17 mouse cellular contexts compared by ENCODE assay signal in the genomic region with DNA sequence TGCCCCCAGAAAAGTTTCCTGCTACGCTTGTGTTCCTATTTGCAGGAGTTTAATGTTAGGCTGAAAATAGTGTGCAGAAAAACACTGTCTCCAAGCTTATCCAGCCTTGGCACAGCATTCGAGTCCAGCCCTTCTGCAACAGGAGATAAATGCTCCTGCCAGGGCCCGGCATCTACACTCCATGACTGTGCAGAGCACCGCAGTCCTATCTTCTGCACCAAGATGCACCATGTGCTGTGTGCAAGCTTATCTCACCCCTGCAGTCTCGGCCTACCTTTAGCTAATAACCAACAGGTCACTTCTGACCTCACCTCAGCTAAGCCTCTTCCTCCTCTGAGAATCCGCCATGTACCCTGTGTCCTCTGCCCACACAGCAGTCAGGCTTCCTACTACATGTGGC. TPM values are rescaled to one million over a fixed set of nuclear protein-coding genes. Genes with fewer than 3 reads are reported as not detected.
DNase-seq lines count a peak whose midpoint lies in the region; ATAC-seq and TF ChIP-seq lines count a peak whose summit lies in the region.
"Had no signal": no experiment of that assay in that cellular context is flagged by ENCODE, and none has a peak within 500 bp of the region (broad histone marks: within the 10 kb centered on the region; RNA-seq: fewer than 3 reads in every experiment).

No protein-coding gene starts in this region.

- no peak for TF ChIP-seq CTCF in lung, postnatal 0 days (IDR thresholded peaks at IDR 0.05)
- TF ChIP-seq CTCF in stomach, postnatal 0 days (IDR thresholded peaks at IDR 0.05; ENCODE audit: low read depth), result no peak

- no peaks in the 10 kb centered on the region for H3K27me3 ChIP-seq in lung, postnatal 0 days (replicated peaks; ENCODE audit: insufficient read depth, low read length)
- no peaks in the 10 kb centered on the region for H3K27me3 ChIP-seq in erythroblast, embryonic 14.5 days (ENCODE audit: control insufficient read depth)
- no peaks in the 10 kb centered on the region for H3K27me3 ChIP-seq in liver, embryonic 16.5 days (ENCODE audit: control insufficient read depth, insufficient read depth, low read depth, low read length)
- no peaks in the 10 kb centered on the region for H3K27me3 ChIP-seq in stomach, postnatal 0 days (ENCODE audit: control insufficient read depth, insufficient read depth, low read length)
- H3K27me3 ChIP-seq: neural tube, embryonic 15.5 days had no signal

- no peak overlapping the region for H3K9ac ChIP-seq in lung, postnatal 0 days (replicated peaks; ENCODE audit: low read depth)
- peak overlapping the region; percentile 73 for H3K9ac ChIP-seq in liver, embryonic 16.5 days (ENCODE audit: low read depth, low read length)
- H3K9ac ChIP-seq in stomach, postnatal 0 days (ENCODE audit: low read length), result no peak overlapping the region
- H3K9ac ChIP-seq: hindbrain, embryonic 14.5 days; neural tube, embryonic 15.5 days had no signal

- H3K4me3 ChIP-seq in lung, postnatal 0 days (ENCODE audit: low read depth, low read length), result no peak overlapping the region
- H3K4me3 ChIP-seq in erythroblast, embryonic 14.5 days (replicated peaks), result peak overlapping the region; percentile 44
- H3K4me3 ChIP-seq in liver, embryonic 16.5 days (ENCODE audit: low read depth, low read length), result peak overlapping the region; percentile 34
- H3K4me3 ChIP-seq in stomach, postnatal 0 days (ENCODE audit: low read depth, low read length), result no peak overlapping the region
- H3K4me3 ChIP-seq: neural tube, embryonic 15.5 days had no signal

- TF ChIP-seq EP300 in lung, postnatal 0 days (IDR thresholded peaks at IDR 0.05), result peak; percentile 64; the same call in 1 of the 2 replicates
- no peak for TF ChIP-seq EP300 in stomach, postnatal 0 days (optimal IDR thresholded peaks at IDR 0.05)

- no peaks in the 10 kb centered on the region for H3K9me3 ChIP-seq in lung, postnatal 0 days (ENCODE audit: low read length)
- no peaks in the 10 kb centered on the region for H3K9me3 ChIP-seq in erythroblast, embryonic 14.5 days (ENCODE audit: control insufficient read depth, low read length)
- no peaks in the 10 kb centered on the region for H3K9me3 ChIP-seq in liver, embryonic 16.5 days (replicated peaks; ENCODE audit: control insufficient read depth, low read length)
- H3K9me3 ChIP-seq in stomach, postnatal 0 days (ENCODE audit: control insufficient read depth, low read length), result no peaks in the 10 kb centered on the region
- H3K9me3 ChIP-seq: neural tube, embryonic 15.5 days had no signal

- H3K4me2 ChIP-seq in lung, postnatal 0 days (replicated peaks; ENCODE audit: low read depth, low read length), result no peak overlapping the region
- H3K4me2 ChIP-seq in liver, embryonic 16.5 days (ENCODE audit: low read depth, low read length), result peak overlapping the region; percentile 61
- no peak overlapping the region for H3K4me2 ChIP-seq in stomach, postnatal 0 days (replicated peaks; ENCODE audit: low read depth)
- H3K4me2 ChIP-seq: hindbrain, embryonic 14.5 days; neural tube, embryonic 15.5 days had no signal

- peak; percentile 62 for ATAC-seq in lung, postnatal 0 days
- peak; percentile 97 for ATAC-seq in liver, embryonic 16.5 days (ENCODE audit: low read depth)
- peak; percentile 77 for ATAC-seq in stomach, postnatal 0 days (ENCODE audit: low FRiP score, low TSS enrichment)
- ATAC-seq: activated CD4-positive, CD25-positive, alpha-beta regulatory T cell, adult 4 months; forebrain, embryonic 16.5 days had no signal

- DNase-seq in lung, postnatal 0 days (ENCODE audit: low spot score), result no peak
- DNase-seq in lung, postnatal 36 days, result no peak
- no peak for DNase-seq in stomach, postnatal 0 days (ENCODE audit: low spot score)
- no peak for DNase-seq in layer of hippocampus, postnatal 10 days (ENCODE audit: low spot score in 2 of 2)
- DNase-seq in cerebellum, adult 8-10 months, result no peak
- DNase-seq: cerebellum, adult 11 months; kidney, postnatal 10 days; right cerebral cortex, postnatal 25 days; thymus, postnatal 4 days had no signal

- 89% methylated on average over 6 of the region's 6 CpGs for WGBS in lung, postnatal 0 days
- WGBS in liver, embryonic 16.5 days (ENCODE audit: insufficient replicate concordance), result 27% methylated on average over 6 of the region's 6 CpGs
- 88% methylated on average over 6 of the region's 6 CpGs for WGBS in stomach, postnatal 0 days

- H3K36me3 ChIP-seq in lung, postnatal 0 days (ENCODE audit: insufficient read depth, low read length), result peaks cover 35% of the 10 kb centered on the region; the same call in 1 of the 2 replicates
- peaks cover 98% of the 10 kb centered on the region for H3K36me3 ChIP-seq in erythroblast, embryonic 14.5 days (ENCODE audit: control insufficient read depth)
- peaks cover 22% of the 10 kb centered on the region for H3K36me3 ChIP-seq in liver, embryonic 16.5 days (ENCODE audit: control insufficient read depth, insufficient read depth)
- peaks cover 13% of the 10 kb centered on the region for H3K36me3 ChIP-seq in stomach, postnatal 0 days (ENCODE audit: control insufficient read depth, insufficient read depth, low read length)

- H3K4me1 ChIP-seq in lung, postnatal 0 days (ENCODE audit: insufficient read depth, low read depth, low read length), result no peaks in the 10 kb centered on the region
- peaks cover 99% of the 10 kb centered on the region for H3K4me1 ChIP-seq in erythroblast, embryonic 14.5 days (ENCODE audit: control insufficient read depth)
- peaks cover 93% of the 10 kb centered on the region for H3K4me1 ChIP-seq in liver, embryonic 16.5 days (ENCODE audit: control insufficient read depth, low read depth, low read length)
- no peaks in the 10 kb centered on the region for H3K4me1 ChIP-seq in stomach, postnatal 0 days (replicated peaks; ENCODE audit: control insufficient read depth, insufficient read depth)

- H3K27ac ChIP-seq in lung, postnatal 0 days (ENCODE audit: low read length), result no peak overlapping the region
- H3K27ac ChIP-seq in liver, embryonic 16.5 days (ENCODE audit: low read length), result peak overlapping the region; percentile 99
- H3K27ac ChIP-seq in stomach, postnatal 0 days (replicated peaks), result no peak overlapping the region
- H3K27ac ChIP-seq: hindbrain, embryonic 14.5 days; neural tube, embryonic 15.5 days had no signal

RNA-seq across cellular contexts. Expression of gene Mpg, which starts 19.3 kb away (rescaled TPM):
- polyA plus RNA-seq in lung, postnatal 0 days (2015; fragmentation: Nextera tagmentation; extraction: Ambion mirVana), result 22.9 and 25.9 TPM in 2 replicates
- polyA plus RNA-seq in erythroblast, embryonic 14.5 days (2012), result 4.8 and 5.0 TPM in 2 replicates
- polyA plus RNA-seq in liver, embryonic 16.5 days (2015; fragmentation: Nextera tagmentation; extraction: Ambion mirVana), result 18.5 and 19.6 TPM in 2 replicates
- polyA plus RNA-seq in stomach, postnatal 0 days (2015; fragmentation: Nextera tagmentation; extraction: Ambion mirVana), result 19.9 and 22.1 TPM in 2 replicates
- 10 to 100 TPM; 18.5 to 20.7 TPM for total RNA-seq in layer of hippocampus, postnatal 10 days (2021)

RNA-seq across cellular contexts. Expression of gene Nprl3, which starts 21.9 kb away (rescaled TPM):
- polyA plus RNA-seq in lung, postnatal 0 days (2015; fragmentation: Nextera tagmentation; extraction: Ambion mirVana), result 33.6 TPM in 2 replicates
- 4.8 and 5.8 TPM in 2 replicates for polyA plus RNA-seq in erythroblast, embryonic 14.5 days (2012)
- polyA plus RNA-seq in liver, embryonic 16.5 days (2015; fragmentation: Nextera tagmentation; extraction: Ambion mirVana), result 30.8 and 31.5 TPM in 2 replicates
- 28.0 and 28.2 TPM in 2 replicates for polyA plus RNA-seq in stomach, postnatal 0 days (2015; fragmentation: Nextera tagmentation; extraction: Ambion mirVana)
- total RNA-seq in layer of hippocampus, postnatal 10 days (2021), result 10 to 100 TPM; 51.7 to 58.1 TPM

RNA-seq across cellular contexts. Expression of gene Rhbdf1, which starts 23.5 kb away (rescaled TPM):
- 54.8 and 58.5 TPM in 2 replicates for polyA plus RNA-seq in lung, postnatal 0 days (2015; fragmentation: Nextera tagmentation; extraction: Ambion mirVana)
- 0.44 and 0.77 TPM in 2 replicates for polyA plus RNA-seq in erythroblast, embryonic 14.5 days (2012)
- 5.8 and 6.5 TPM in 2 replicates for polyA plus RNA-seq in liver, embryonic 16.5 days (2015; fragmentation: Nextera tagmentation; extraction: Ambion mirVana)
- 35.8 and 38.5 TPM in 2 replicates for polyA plus RNA-seq in stomach, postnatal 0 days (2015; fragmentation: Nextera tagmentation; extraction: Ambion mirVana)
- total RNA-seq in layer of hippocampus, postnatal 10 days (2021), result 10 to 100 TPM; 25.9 to 32.8 TPM

RNA-seq across cellular contexts. Expression of gene Hba-x, which starts 30.6 kb away (rescaled TPM):
- 5.0 and 7.7 TPM in 2 replicates for polyA plus RNA-seq in lung, postnatal 0 days (2015; fragmentation: Nextera tagmentation; extraction: Ambion mirVana)
- 158 and 188 TPM in 2 replicates for polyA plus RNA-seq in erythroblast, embryonic 14.5 days (2012)
- polyA plus RNA-seq in liver, embryonic 16.5 days (2015; fragmentation: Nextera tagmentation; extraction: Ambion mirVana), result 43.7 and 47.4 TPM in 2 replicates
- polyA plus RNA-seq in stomach, postnatal 0 days (2015; fragmentation: Nextera tagmentation; extraction: Ambion mirVana), result 0.18 TPM in 1 of 2 replicates, not detected in the other
- total RNA-seq in layer of hippocampus, postnatal 10 days (2021), result not detected
- total RNA-seq: left cerebral cortex, adult 8-10 months had no signal
- polyA plus RNA-seq: activated CD4-positive, CD25-positive, alpha-beta regulatory T cell, adult 4 months; gonadal fat pad, adult 2 months had no signal

RNA-seq across cellular contexts. Expression of gene Hba-a1, which starts 37.7 kb away (rescaled TPM):
- polyA plus RNA-seq in lung, postnatal 0 days (2015; fragmentation: Nextera tagmentation; extraction: Ambion mirVana), result 11,284 and 13,685 TPM in 2 replicates
- 387,305 and 409,151 TPM in 2 replicates for polyA plus RNA-seq in erythroblast, embryonic 14.5 days (2012)
- 72,809 and 72,929 TPM in 2 replicates for polyA plus RNA-seq in liver, embryonic 16.5 days (2015; fragmentation: Nextera tagmentation; extraction: Ambion mirVana)
- 317 and 411 TPM in 2 replicates for polyA plus RNA-seq in stomach, postnatal 0 days (2015; fragmentation: Nextera tagmentation; extraction: Ambion mirVana)
- total RNA-seq in layer of hippocampus, postnatal 10 days (2021), result 100 to 1,000 TPM; 667 to 733 TPM

Comparison
In these comparisons a context has a peak if more than half of its experiments do, and no peak if none do; other contexts are left out.
1. H3K4me3 ChIP-seq: peak in erythroblast, embryonic 14.5 days (single experiment) and liver, embryonic 16.5 days (single experiment); none in lung, postnatal 0 days (single experiment) and stomach, postnatal 0 days (single experiment).
2. Peak in every context shown above with its lines, with median percentiles within 50 percentile points of each other: ATAC-seq.